Mouse (Mus musculus) midbrain, embryonic 11.5 days (tissue): ENCODE measurements around the gene Ccdc155. TPM values are rescaled to one million over a fixed set of nuclear protein-coding genes. Genes with fewer than 3 reads are reported as not detected.

Source experiments
- ATAC-seq: fragments of 200-750 bp; cut with Nextera tagmentation; 2 replicates; pipeline ENCODE4 v1.8.0; 2017; ENCODE audit warnings: moderate TSS enrichment, moderate library complexity; ENCODE audit not compliant: low FRiP score
- DNase-seq: peaks from one replicate; pipeline ENCODE4 v3.0.0; 2015; ENCODE audit warnings: low spot score; ENCODE audit errors: missing footprints
- H3K27ac ChIP-seq: fragments of 300-500 bp; sonication (generic); 2 replicates; pipeline ENCODE4 v1.5.1; 2014; ENCODE audit warnings: low read depth, low read length
- H3K27me3 ChIP-seq: fragments of 300-500 bp; sonication (generic); 2 replicates; pipeline ENCODE4 v1.6.1; 2014; ENCODE audit warnings: mild to moderate bottlenecking, low read length, moderate library complexity, mixed read lengths; ENCODE audit not compliant: control insufficient read depth, insufficient read depth
- H3K36me3 ChIP-seq: fragments of 300-500 bp; sonication (generic); 2 replicates; pipeline ENCODE4 v1.6.1; 2014; ENCODE audit warnings: mild to moderate bottlenecking, low read length, moderate library complexity, mixed read lengths; ENCODE audit not compliant: control insufficient read depth, insufficient read depth
- H3K4me1 ChIP-seq: fragments of 300-500 bp; sonication (generic); 2 replicates; pipeline ENCODE4 v1.6.1; 2014; ENCODE audit warnings: low read length; ENCODE audit not compliant: control insufficient read depth, insufficient read depth
- H3K4me2 ChIP-seq: fragments of 300-500 bp; sonication (generic); 2 replicates; pipeline ENCODE4 v1.6.1; 2014; ENCODE audit warnings: mild to moderate bottlenecking, moderate library complexity
- H3K4me3 ChIP-seq: fragments of 300-500 bp; sonication (generic); 2 replicates; pipeline ENCODE4 v1.5.1; 2014; ENCODE audit warnings: low read depth, low read length
- H3K9ac ChIP-seq: fragments of 300-500 bp; sonication (generic); 2 replicates; pipeline ENCODE4 v1.6.1; 2014; ENCODE audit warnings: low read length
- H3K9me3 ChIP-seq: fragments of 300-500 bp; sonication (generic); 2 replicates; pipeline ENCODE4 v1.6.1; 2016; ENCODE audit warnings: low read length; ENCODE audit not compliant: control insufficient read depth
- WGBS: fragments of 180-500 bp; shearing (Covaris S2); extraction: QIAGEN DNeasy Blood & Tissue Kit; methylation state at CpG from one replicate; pipeline ENCODE4 v1.1.7; 2014; 5-methylcytosine and 5-hydroxymethylcytosine counted together
- polyA plus RNA-seq: library from polyadenylated mRNA; unstranded; fragments of >200 nt; fragmentation: Nextera tagmentation; extraction: Ambion mirVana; gene quantifications from 2 replicates; pipeline ENCODE4 v1.2.1, GENCODE M21; 2014

Gene Ccdc155
- 0.52 and 0.86 TPM in 2 replicates for polyA plus RNA-seq

- ATAC-seq: peak; percentile 98
- peaks cover 4% of the 10 kb centered on the region; the same call in 1 of the 2 replicates for H3K9me3 ChIP-seq
- H3K9ac ChIP-seq: peak within 1 kb of the TSS; percentile 49
- no peaks in the 10 kb centered on the region for H3K36me3 ChIP-seq
- H3K4me2 ChIP-seq: peak within 1 kb of the TSS; percentile 34
- H3K27ac ChIP-seq: no peak within 1 kb of the TSS
- no peaks in the 10 kb centered on the region for H3K27me3 ChIP-seq
- peak within 1 kb of the TSS; percentile 28 for H3K4me3 ChIP-seq
- WGBS: 9% methylated on average over 44 of the region's 44 CpGs
- peak; percentile 99 for DNase-seq
- no peaks in the 10 kb centered on the region for H3K4me1 ChIP-seq
Measured at GRCm38 (mm10) chr7:45204380-45205143, at the start of gene Ccdc155. Gene Ccdc155, minus strand, starts transcription at chr7:45204892.

- Histone ChIP-seq H3K9ac (no peak overlapping the region), H3K27ac (no peak overlapping the region), H3K4me1 (no peaks in the 10 kb centered on the region), H3K36me3 (no peaks in the 10 kb centered on the region), H3K27me3 (no peaks in the 10 kb centered on the region), H3K4me3 (no peak overlapping the region), H3K9me3 (no peaks in the 10 kb centered on the region), H3K4me2 (no peak overlapping the region)
- 87% methylated on average over 8 of the region's 8 CpGs for WGBS
- ATAC-seq: no peak
- DNase-seq: no peak
Measured at GRCm38 (mm10) chr7:45253806-45254205, 49.1 kb upstream of the Ccdc155 start.

GRCm38 (mm10) chr7:45247666-45248065, 43.0 kb upstream of the Ccdc155 start:
- ATAC-seq (no peak), DNase-seq (no peak)
- no peak overlapping the region for H3K27ac ChIP-seq
- no peak overlapping the region for H3K4me3 ChIP-seq
- H3K36me3 ChIP-seq: no peaks in the 10 kb centered on the region
- no peak overlapping the region for H3K4me2 ChIP-seq
- no peak overlapping the region for H3K9ac ChIP-seq
- H3K27me3 ChIP-seq: no peaks in the 10 kb centered on the region
- no peaks in the 10 kb centered on the region for H3K9me3 ChIP-seq
- WGBS: 30% methylated on average over 3 of the region's 3 CpGs
- H3K4me1 ChIP-seq: no peaks in the 10 kb centered on the region

GRCm38 (mm10) chr7:45241389-45241749, 36.7 kb upstream of the Ccdc155 start:
- Histone ChIP-seq H3K4me2 (peak overlapping the region; percentile 35), H3K27me3 (peaks cover 21% of the 10 kb centered on the region), H3K9me3 (no peaks in the 10 kb centered on the region), H3K27ac (no peak overlapping the region), H3K4me3 (peak overlapping the region; percentile 6), H3K4me1 (peaks cover 8% of the 10 kb centered on the region; the same call in 1 of the 2 replicates), H3K36me3 (no peaks in the 10 kb centered on the region), H3K9ac (peak overlapping the region; percentile 21)
- no peak for ATAC-seq
- WGBS: 77% methylated on average over 6 of the region's 6 CpGs
- DNase-seq: no peak

- 8% methylated on average over 51 of the region's 53 CpGs for WGBS
- Histone ChIP-seq H3K27ac (no peak within 1 kb of the TSS), H3K4me2 (peak within 1 kb of the TSS; percentile 35), H3K27me3 (peaks cover 23% of the 10 kb centered on the region), H3K36me3 (no peaks in the 10 kb centered on the region), H3K9me3 (no peaks in the 10 kb centered on the region), H3K9ac (peak within 1 kb of the TSS; percentile 21), H3K4me3 (peak within 1 kb of the TSS; percentile 6), H3K4me1 (peaks cover 9% of the 10 kb centered on the region; the same call in 1 of the 2 replicates)
- DNase-seq (peak; percentile 95), ATAC-seq (peak; percentile 52; the same call in 1 of the 2 replicates)
Measured at GRCm38 (mm10) chr7:45240633-45241388, 36.1 kb upstream of the Ccdc155 start, which contains the start of gene Slc6a16. Gene Slc6a16, plus strand, starts transcription at chr7:45241085.

- Histone ChIP-seq H3K9ac (no peak overlapping the region), H3K9me3 (no peaks in the 10 kb centered on the region), H3K4me2 (no peak overlapping the region), H3K27ac (no peak overlapping the region), H3K4me1 (peaks cover 15% of the 10 kb centered on the region; the same call in 1 of the 2 replicates), H3K36me3 (no peaks in the 10 kb centered on the region), H3K4me3 (no peak overlapping the region), H3K27me3 (peaks cover 23% of the 10 kb centered on the region)
- ATAC-seq (no peak), DNase-seq (no peak)
- WGBS: 75% methylated on average over 7 of the region's 7 CpGs
Measured at GRCm38 (mm10) chr7:45240109-45240508, 35.4 kb upstream of the Ccdc155 start.

GRCm38 (mm10) chr7:45238723-45239496, 34.2 kb upstream of the Ccdc155 start, which contains the start of gene Cd37:
Gene Cd37, minus strand, starts transcription at chr7:45239115.
- Histone ChIP-seq H3K9ac (no peak within 1 kb of the TSS), H3K27me3 (peaks cover 23% of the 10 kb centered on the region), H3K9me3 (no peaks in the 10 kb centered on the region), H3K4me1 (peaks cover 26% of the 10 kb centered on the region), H3K4me3 (no peak within 1 kb of the TSS), H3K36me3 (no peaks in the 10 kb centered on the region), H3K27ac (no peak within 1 kb of the TSS), H3K4me2 (no peak within 1 kb of the TSS)
- DNase-seq (no peak), ATAC-seq (no peak)
- WGBS: 39% methylated on average over 20 of the region's 20 CpGs

GRCm38 (mm10) chr7:45237747-45238699, 33.3 kb upstream of the Ccdc155 start:
- H3K4me1 ChIP-seq: peaks cover 34% of the 10 kb centered on the region
- ATAC-seq (no peak), DNase-seq (no peak)
- peaks cover 23% of the 10 kb centered on the region for H3K27me3 ChIP-seq
- no peak overlapping the region for H3K9ac ChIP-seq
- H3K27ac ChIP-seq: no peak overlapping the region
- no peaks in the 10 kb centered on the region for H3K9me3 ChIP-seq
- H3K36me3 ChIP-seq: peaks cover under 1% of the 10 kb centered on the region; the same call in 1 of the 2 replicates
- 74% methylated on average over 17 of the region's 17 CpGs for WGBS
- no peak overlapping the region for H3K4me3 ChIP-seq
- no peak overlapping the region for H3K4me2 ChIP-seq
